Mouse (Mus musculus): ENCODE data around the gene Olfr1155.

The Olfr1155 gene

GRCm38 (mm10) chr2:87945037-87945436, at the start of gene Olfr1155:
Olfr1155 (minus strand) TSS chr2:87945137.
- DNase-seq = no peak

DNA sequence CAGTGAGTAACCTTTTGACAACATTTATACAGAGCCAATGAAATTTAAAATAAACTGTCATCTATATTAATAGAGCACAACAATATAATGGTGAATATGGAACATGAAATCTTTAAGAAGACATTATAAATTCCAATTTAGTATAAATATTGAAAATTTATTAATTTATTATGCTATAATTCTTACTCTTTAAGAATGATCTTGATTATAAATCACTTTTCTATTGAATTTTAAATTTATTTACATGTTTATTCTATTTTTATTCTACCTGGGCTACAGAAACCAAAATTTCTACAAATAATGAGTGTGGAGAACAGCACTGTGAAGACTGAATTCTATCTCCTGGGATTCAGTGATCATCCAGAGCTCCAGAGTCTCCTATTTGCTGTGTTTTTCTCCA, 44.9 kb upstream of the Olfr1155 start, which contains the start of gene Olfr1158:
TSS of gene Olfr1158 (plus strand) at position 301 of the 400 bp plus-strand sequence.
- no peak for DNase-seq

- DNase-seq = no peak
Measured at GRCm38 (mm10) chr2:87974563-87974962, 29.6 kb upstream of the Olfr1155 start, which contains the start of gene Olfr74. Olfr74 (minus strand) TSS chr2:87974663.

DNA sequence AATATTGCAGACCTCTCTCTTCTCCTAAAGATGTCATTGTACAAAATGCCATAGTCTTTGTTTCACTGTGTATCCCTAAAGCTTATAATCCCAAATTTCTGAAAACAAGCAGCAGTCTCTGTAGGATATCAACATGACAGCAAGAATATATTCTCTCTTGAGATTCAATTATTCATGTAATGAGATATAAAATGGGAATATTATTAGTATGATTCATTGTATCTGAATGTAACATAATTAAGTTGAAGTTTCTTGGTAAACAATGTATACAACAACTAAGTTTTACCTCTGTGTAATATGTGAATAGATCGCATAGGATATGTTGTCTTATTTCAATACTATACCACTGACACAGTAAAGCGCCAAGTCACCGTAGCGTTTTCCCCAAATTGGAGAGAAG, 23.3 kb upstream of the Olfr1155 start, which contains the start of gene Olfr1157:
TSS of gene Olfr1157 (minus strand) at position 101 of the 400 bp plus-strand sequence.
- no peak for DNase-seq

- DNase-seq = no peak
Measured at GRCm38 (mm10) chr2:87953000-87953399, 8.1 kb upstream of the Olfr1155 start, which contains the start of gene Olfr1156. Olfr1156 (minus strand) TSS chr2:87953100.

GRCm38 (mm10) chr2:87905066-87905465, 39.9 kb downstream of the Olfr1155 start, which contains the start of gene Olfr1154:
Olfr1154 (minus strand) TSS chr2:87905166.
- no peak for DNase-seq

DNA sequence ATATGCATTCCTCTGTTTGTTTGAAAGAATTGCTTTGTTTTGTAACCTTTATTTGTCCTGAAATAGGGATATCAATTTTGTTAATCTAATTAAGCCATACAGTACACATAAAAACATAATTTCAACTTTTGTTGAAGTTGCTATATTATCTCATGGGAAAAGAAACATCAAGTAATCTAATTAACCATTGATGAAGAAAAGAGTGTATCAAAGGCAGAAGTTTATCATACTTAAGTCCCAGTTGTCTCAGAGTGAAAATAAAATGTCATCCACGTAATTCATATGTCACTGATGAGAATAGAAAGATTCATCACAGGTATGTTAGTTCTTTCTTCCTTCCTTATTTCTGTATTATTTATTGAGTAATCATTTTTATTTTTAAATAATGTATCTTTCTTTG, 50.3 kb downstream of the Olfr1155 start, which contains the start of gene Olfr1153:
TSS of gene Olfr1153 (plus strand) at position 301 of the 400 bp plus-strand sequence.
- DNase-seq = no peak

All from kidney, adult 11 months (tissue).